In the genomic region with DNA sequence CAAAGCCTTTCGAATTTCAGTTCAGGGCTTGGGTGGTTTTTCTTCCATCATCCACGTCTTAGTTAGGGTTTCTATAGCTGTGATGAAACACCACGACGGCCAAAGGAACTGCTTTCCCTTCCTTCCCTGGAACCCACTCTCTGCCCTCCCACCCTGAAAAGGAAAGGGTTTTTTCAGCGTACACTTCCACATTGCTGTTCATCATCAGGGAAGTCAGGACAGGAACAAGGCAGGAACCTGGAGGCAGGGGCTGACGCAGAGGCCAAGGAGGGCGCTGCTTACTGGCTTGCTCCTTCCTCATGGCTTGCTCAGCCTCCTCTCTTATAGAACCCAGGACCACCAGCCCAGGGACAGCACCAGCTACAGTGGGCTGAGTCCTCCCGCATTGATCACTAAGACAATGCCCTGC, we compare ENCODE assay signal across 8 mouse cellular contexts. TPM values are rescaled to one million over a fixed set of nuclear protein-coding genes. Genes with fewer than 3 reads are reported as not detected.
DNase-seq lines count a peak whose midpoint lies in the region; ATAC-seq and TF ChIP-seq lines count a peak whose summit lies in the region.

No protein-coding gene starts in this region.

- no peak for TF ChIP-seq CTCF in gastrocnemius, adult 2 months (IDR thresholded peaks at IDR 0.05)
- TF ChIP-seq CTCF in bone marrow macrophage, adult 2 months (IDR thresholded peaks at IDR 0.05; ENCODE audit: low read depth, low read length): no peak; the same call in 1 of the 2 replicates
- no peak for TF ChIP-seq CTCF in small intestine, adult 2 months (IDR thresholded peaks at IDR 0.05; ENCODE audit: extremely low read depth, insufficient read length, insufficient replicate concordance, low read depth, low read length)

- no peaks in the 10 kb centered on the region for H3K9me3 ChIP-seq in hindbrain, embryonic 11.5 days (ENCODE audit: control insufficient read depth, low read length)
- no peaks in the 10 kb centered on the region for H3K9me3 ChIP-seq in liver, embryonic 15.5 days (replicated peaks)

- H3K4me3 ChIP-seq in gastrocnemius, adult 2 months: peak overlapping the region; percentile 76
- H3K4me3 ChIP-seq in bone marrow macrophage, adult 2 months (ENCODE audit: insufficient read depth, low read length): peak overlapping the region; percentile 64
- no peak overlapping the region for H3K4me3 ChIP-seq in hindbrain, embryonic 11.5 days (ENCODE audit: low read depth, low read length)
- peak overlapping the region; percentile 68 for H3K4me3 ChIP-seq in liver, embryonic 15.5 days (replicated peaks)
- H3K4me3 ChIP-seq in small intestine, adult 2 months (ENCODE audit: low read depth, low read length): peak overlapping the region; percentile 61

- TF ChIP-seq POLR2A in bone marrow macrophage, adult 2 months (IDR thresholded peaks at IDR 0.05; ENCODE audit: borderline replicate concordance, low read depth, low read length): no peak
- no peak for TF ChIP-seq POLR2A in small intestine, adult 2 months (IDR thresholded peaks at IDR 0.05; ENCODE audit: low read depth, low read length)

- no peaks in the 10 kb centered on the region for H3K27me3 ChIP-seq in hindbrain, embryonic 11.5 days (ENCODE audit: control insufficient read depth, insufficient read depth, low read length)
- H3K27me3 ChIP-seq in liver, embryonic 15.5 days: no peaks in the 10 kb centered on the region
- H3K27me3 ChIP-seq in small intestine, adult 2 months (ENCODE audit: control insufficient read depth, insufficient read depth, low read length): no peaks in the 10 kb centered on the region

- no peak overlapping the region; the same call in 1 of the 2 replicates for H3K4me2 ChIP-seq in hindbrain, embryonic 11.5 days (replicated peaks; ENCODE audit: low read depth, low read length)
- peak overlapping the region; percentile 75 for H3K4me2 ChIP-seq in liver, embryonic 15.5 days

- intact Hi-C loops in gastrocnemius, adult 2 months (cut with DNase I): loop anchor here (10.0 kb wide), 1 partner anchor 108 kb away; no protein-coding TSS in a partner anchor
- intact Hi-C loops in gastrocnemius, postnatal 14 days (cut with DNase I; ENCODE audit: low total_unique reads): no loop called here

- no peaks in the 10 kb centered on the region for H3K36me3 ChIP-seq in hindbrain, embryonic 11.5 days (ENCODE audit: control insufficient read depth, insufficient read depth, low read length)
- H3K36me3 ChIP-seq in liver, embryonic 15.5 days (replicated peaks): peaks cover 40% of the 10 kb centered on the region
- no peaks in the 10 kb centered on the region for H3K36me3 ChIP-seq in small intestine, adult 2 months (ENCODE audit: control insufficient read depth, insufficient read depth, low read length)

- peak overlapping the region; percentile 96 for H3K27ac ChIP-seq in gastrocnemius, adult 2 months
- H3K27ac ChIP-seq in bone marrow macrophage, adult 2 months (ENCODE audit: insufficient read depth, low read depth, low read length): peak overlapping the region; percentile 61
- peak overlapping the region; percentile 47 for H3K27ac ChIP-seq in hindbrain, embryonic 11.5 days (ENCODE audit: low read depth, low read length)
- H3K27ac ChIP-seq in liver, embryonic 15.5 days (replicated peaks): peak overlapping the region; percentile 62
- H3K27ac ChIP-seq in small intestine, adult 2 months (ENCODE audit: insufficient read depth, low read depth, low read length): no peak overlapping the region

- H3K4me1 ChIP-seq in bone marrow macrophage, adult 2 months (ENCODE audit: control insufficient read depth, insufficient read depth, low read length): peaks cover 4% of the 10 kb centered on the region; the same call in 1 of the 2 replicates
- H3K4me1 ChIP-seq in hindbrain, embryonic 11.5 days (replicated peaks; ENCODE audit: control insufficient read depth, insufficient read depth, low read length): no peaks in the 10 kb centered on the region
- H3K4me1 ChIP-seq in liver, embryonic 15.5 days (replicated peaks): peaks cover 67% of the 10 kb centered on the region
- H3K4me1 ChIP-seq in small intestine, adult 2 months (ENCODE audit: control insufficient read depth, insufficient read depth, insufficient read length, low read length): peaks cover 8% of the 10 kb centered on the region; the same call in 1 of the 2 replicates

- WGBS in hindbrain, embryonic 11.5 days: 62% methylated on average over 8 of the region's 8 CpGs
- WGBS in liver, embryonic 15.5 days (ENCODE audit: insufficient replicate concordance): 36% methylated on average over 8 of the region's 8 CpGs
- WGBS in small intestine, adult 2 months: 32% methylated on average over 8 of the region's 8 CpGs

- no peak for DNase-seq in gastrocnemius, adult 2 months
- DNase-seq in gastrocnemius, postnatal 14 days: no peak
- DNase-seq in hindbrain, embryonic 11.5 days (ENCODE audit: low spot score): no peak
- DNase-seq in frontal cortex, postnatal 36 days (ENCODE audit: low spot score in 2 of 2): no peak
- DNase-seq in adrenal gland, adult 8-10 months: no peak

- peak overlapping the region; percentile 44; the same call in 1 of the 2 replicates for H3K9ac ChIP-seq in hindbrain, embryonic 11.5 days (ENCODE audit: low read depth, low read length)
- peak overlapping the region; percentile 61 for H3K9ac ChIP-seq in liver, embryonic 15.5 days

- ATAC-seq in hindbrain, embryonic 11.5 days (ENCODE audit: low FRiP score): no peak
- ATAC-seq in liver, embryonic 15.5 days (ENCODE audit: insufficient read depth): no peak

RNA-seq across cellular contexts. Expression of gene Popdc2, which starts 14.8 kb away (rescaled TPM):
- 10 to 100 TPM; 55.5 to 61.6 TPM for total RNA-seq in gastrocnemius, adult 2 months (2021)
- total RNA-seq in gastrocnemius, postnatal 14 days (2021): 10 to 100 TPM; 56.1 to 66.9 TPM
- not detected in 2 replicates for polyA plus RNA-seq in bone marrow macrophage, adult 2 months (2012; ENCODE audit: insufficient read depth, insufficient read length, missing spikeins)
- polyA plus RNA-seq in hindbrain, embryonic 11.5 days (2014; fragmentation: Nextera tagmentation; extraction: Ambion mirVana): 0.89 and 1.0 TPM in 2 replicates
- polyA plus RNA-seq in liver, embryonic 15.5 days (2015; fragmentation: Nextera tagmentation; extraction: Ambion mirVana): 22.8 and 23.6 TPM in 2 replicates
- polyA plus RNA-seq in small intestine, adult 2 months (2012; rRNA removed): 6.5 and 7.7 TPM in 2 replicates
- 1 to 10 TPM in 2 of 4 experiments, under 1 TPM in 2; 0.66 to 2.5 (median 0.94) TPM for total RNA-seq in adrenal gland, adult 8-10 months (2022)

RNA-seq across cellular contexts. Expression of gene Gm21987, which starts 30.0 kb away (rescaled TPM):
- total RNA-seq in gastrocnemius, adult 2 months (2021): not detected
- total RNA-seq in gastrocnemius, postnatal 14 days (2021): not detected
- polyA plus RNA-seq in bone marrow macrophage, adult 2 months (2012; ENCODE audit: insufficient read depth, insufficient read length, missing spikeins): not detected in 2 replicates
- polyA plus RNA-seq in hindbrain, embryonic 11.5 days (2014; fragmentation: Nextera tagmentation; extraction: Ambion mirVana): not detected in 2 replicates
- not detected in 2 replicates for polyA plus RNA-seq in liver, embryonic 15.5 days (2015; fragmentation: Nextera tagmentation; extraction: Ambion mirVana)
- not detected in 2 replicates for polyA plus RNA-seq in small intestine, adult 2 months (2012; rRNA removed)
- under 1 TPM in 1 of 4 experiments, not detected in 3; 0.97 TPM for total RNA-seq in adrenal gland, adult 8-10 months (2022)

RNA-seq across cellular contexts. Expression of gene Cox17, which starts 30.1 kb away (rescaled TPM):
- 100 to 1,000 TPM; 138 to 190 TPM for total RNA-seq in gastrocnemius, adult 2 months (2021)
- 100 to 1,000 TPM; 134 to 137 TPM for total RNA-seq in gastrocnemius, postnatal 14 days (2021)
- polyA plus RNA-seq in bone marrow macrophage, adult 2 months (2012; ENCODE audit: insufficient read depth, insufficient read length, missing spikeins): 115 and 119 TPM in 2 replicates
- polyA plus RNA-seq in hindbrain, embryonic 11.5 days (2014; fragmentation: Nextera tagmentation; extraction: Ambion mirVana): 121 and 122 TPM in 2 replicates
- 202 and 255 TPM in 2 replicates for polyA plus RNA-seq in liver, embryonic 15.5 days (2015; fragmentation: Nextera tagmentation; extraction: Ambion mirVana)
- 31.6 and 76.2 TPM in 2 replicates for polyA plus RNA-seq in small intestine, adult 2 months (2012; rRNA removed)
- 100 to 1,000 TPM; 171 to 378 (median 215) TPM for total RNA-seq in adrenal gland, adult 8-10 months (2022)

RNA-seq across cellular contexts. Expression of gene Maats1, which starts 34.9 kb away (rescaled TPM):
- not detected for total RNA-seq in gastrocnemius, adult 2 months (2021)
- total RNA-seq in gastrocnemius, postnatal 14 days (2021): not detected
- polyA plus RNA-seq in bone marrow macrophage, adult 2 months (2012; ENCODE audit: insufficient read depth, insufficient read length, missing spikeins): not detected in 2 replicates
- 1.3 and 1.5 TPM in 2 replicates for polyA plus RNA-seq in hindbrain, embryonic 11.5 days (2014; fragmentation: Nextera tagmentation; extraction: Ambion mirVana)
- polyA plus RNA-seq in liver, embryonic 15.5 days (2015; fragmentation: Nextera tagmentation; extraction: Ambion mirVana): 0.03 and 0.05 TPM in 2 replicates
- polyA plus RNA-seq in small intestine, adult 2 months (2012; rRNA removed): 0.05 and 0.16 TPM in 2 replicates
- 1 to 10 TPM in 1 of 4 experiments, under 1 TPM in 3; 0.38 to 1.0 (median 0.46) TPM for total RNA-seq in adrenal gland, adult 8-10 months (2022)

RNA-seq across cellular contexts. Expression of gene Pla1a, which starts 56.1 kb away (rescaled TPM):
- total RNA-seq in gastrocnemius, adult 2 months (2021): 1 to 10 TPM; 5.3 to 6.3 TPM
- 1 to 10 TPM; 3.8 to 4.7 TPM for total RNA-seq in gastrocnemius, postnatal 14 days (2021)
- not detected in 2 replicates for polyA plus RNA-seq in bone marrow macrophage, adult 2 months (2012; ENCODE audit: insufficient read depth, insufficient read length, missing spikeins)
- 0.14 and 0.28 TPM in 2 replicates for polyA plus RNA-seq in hindbrain, embryonic 11.5 days (2014; fragmentation: Nextera tagmentation; extraction: Ambion mirVana)
- polyA plus RNA-seq in liver, embryonic 15.5 days (2015; fragmentation: Nextera tagmentation; extraction: Ambion mirVana): 27.2 and 30.5 TPM in 2 replicates
- polyA plus RNA-seq in small intestine, adult 2 months (2012; rRNA removed): 0.67 and 0.86 TPM in 2 replicates
- 10 to 100 TPM; 12.0 to 56.7 (median 30.9) TPM for total RNA-seq in adrenal gland, adult 8-10 months (2022)
